8 mouse cellular contexts compared by ENCODE assay signal in the genomic region with DNA sequence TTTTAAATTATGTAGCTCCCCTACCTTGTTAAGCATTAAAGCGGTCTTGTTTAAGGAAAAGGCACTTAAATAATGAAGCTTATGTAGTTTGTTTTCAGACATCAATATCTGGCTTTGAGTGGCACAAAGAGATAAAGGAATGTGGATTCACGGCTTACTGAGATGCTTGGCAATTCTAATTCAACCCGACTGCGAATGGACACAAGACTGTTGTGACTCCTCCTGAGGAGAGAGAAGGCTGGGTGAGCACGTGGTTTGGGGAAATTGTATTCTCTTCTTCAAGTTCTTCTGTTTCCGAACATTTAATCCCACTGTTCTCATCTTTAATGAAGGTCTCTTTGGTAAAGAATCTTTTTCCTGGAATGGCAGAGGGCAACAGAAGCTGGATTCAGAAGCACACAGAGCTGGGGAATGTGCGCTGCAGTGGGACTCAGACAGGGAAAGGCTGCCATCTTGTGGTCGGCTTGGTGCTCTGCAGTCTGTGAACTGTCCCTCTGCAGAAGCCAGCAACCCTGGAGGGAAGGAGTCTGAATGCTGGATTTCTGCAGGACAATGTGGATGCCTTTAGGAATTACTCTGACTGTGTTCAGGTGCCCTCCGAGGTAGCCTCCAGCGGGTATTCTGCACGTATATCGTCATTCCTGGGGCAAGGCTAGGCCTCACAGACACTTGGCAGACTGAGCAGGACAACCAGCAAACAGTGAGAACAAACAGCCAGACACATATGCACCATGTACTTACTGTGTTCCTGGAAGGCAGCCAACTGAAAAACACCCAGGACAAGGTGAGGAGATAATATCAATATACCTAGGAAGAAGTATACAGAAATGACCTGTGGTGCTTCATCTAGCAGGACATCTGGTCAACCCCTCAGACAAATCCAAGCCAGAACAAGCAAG. TPM values are rescaled to one million over a fixed set of nuclear protein-coding genes. Genes with fewer than 3 reads are reported as not detected.
DNase-seq lines count a peak whose midpoint lies in the region; ATAC-seq and TF ChIP-seq lines count a peak whose summit lies in the region.

No protein-coding gene starts in this region.

- peak; percentile 95 for TF ChIP-seq CTCF in cortical plate, adult 2 months (IDR thresholded peaks at IDR 0.05; ENCODE audit: extremely low read depth, insufficient read depth, low read length)
- TF ChIP-seq CTCF in kidney, adult 2 months (conservative IDR thresholded peaks at IDR 0.05; ENCODE audit: insufficient read depth, insufficient read length, low read depth, low read length): peak; percentile 95

- peak; percentile 85 for DNase-seq in 3T3-L1 (ENCODE audit: low read depth, low spot score)
- DNase-seq in adrenal gland, adult (ENCODE audit: inconsistent age in 2 of 2, low spot score in 1 of 2): peak; percentile 38 to 83
- DNase-seq in gastrocnemius, postnatal 14 days: peak; percentile 53
- DNase-seq in kidney, adult 2 months: peak; percentile 61
- DNase-seq in limb, embryonic 10.5 days (ENCODE audit: low spot score): peak; percentile 83
- peak; percentile 83 for DNase-seq in testis, postnatal 10 days (ENCODE audit: low spot score)

- peak; percentile 95 for ATAC-seq in midbrain, embryonic 16.5 days

- no peaks in the 10 kb centered on the region for H3K27me3 ChIP-seq in kidney, adult 2 months (replicated peaks; ENCODE audit: control insufficient read depth, insufficient read depth, low read length)
- H3K27me3 ChIP-seq in limb, embryonic 10.5 days (ENCODE audit: low read depth, poor library complexity, severe bottlenecking): peaks cover 29% of the 10 kb centered on the region
- H3K27me3 ChIP-seq in midbrain, embryonic 16.5 days (ENCODE audit: control insufficient read depth, insufficient read depth, low read depth, low read length): peaks cover 19% of the 10 kb centered on the region

- H3K4me3 ChIP-seq in cortical plate, adult 2 months (ENCODE audit: insufficient read depth, low read length): no peak overlapping the region
- H3K4me3 ChIP-seq in kidney, adult 2 months (ENCODE audit: insufficient read depth, low read depth, low read length): no peak overlapping the region
- H3K4me3 ChIP-seq in limb, embryonic 10.5 days: no peak overlapping the region
- H3K4me3 ChIP-seq in midbrain, embryonic 16.5 days (ENCODE audit: low read depth, low read length): no peak overlapping the region

- intact Hi-C loops in gastrocnemius, postnatal 14 days (cut with DNase I; ENCODE audit: low total_unique reads): no loop called here

- no peak for TF ChIP-seq POLR2A in cortical plate, adult 2 months (IDR thresholded peaks at IDR 0.05; ENCODE audit: extremely low read depth, insufficient read depth, low read length)
- TF ChIP-seq POLR2A in kidney, adult 2 months (IDR thresholded peaks at IDR 0.05; ENCODE audit: low read depth, low read length): no peak

- no peak overlapping the region for H3K27ac ChIP-seq in cortical plate, adult 2 months (ENCODE audit: insufficient read depth, low read length)
- no peak overlapping the region for H3K27ac ChIP-seq in kidney, adult 2 months (ENCODE audit: insufficient read depth, low read depth, low read length)
- no peak overlapping the region for H3K27ac ChIP-seq in limb, embryonic 10.5 days
- H3K27ac ChIP-seq in midbrain, embryonic 16.5 days (ENCODE audit: low read length): no peak overlapping the region

- H3K4me1 ChIP-seq in cortical plate, adult 2 months (ENCODE audit: control insufficient read depth, insufficient read depth, low read length): no peaks in the 10 kb centered on the region
- H3K4me1 ChIP-seq in kidney, adult 2 months (ENCODE audit: control insufficient read depth, insufficient read depth, low read length): no peaks in the 10 kb centered on the region
- no peaks in the 10 kb centered on the region for H3K4me1 ChIP-seq in limb, embryonic 10.5 days
- 0 out of 2 replicates have a peak, but pooled peaks cover 2% of the 10 kb centered on the region for H3K4me1 ChIP-seq in midbrain, embryonic 16.5 days (ENCODE audit: control insufficient read depth, insufficient read depth, low read length)

- H3K36me3 ChIP-seq in kidney, adult 2 months (ENCODE audit: control insufficient read depth, insufficient read depth, low read length): no peaks in the 10 kb centered on the region
- no peaks in the 10 kb centered on the region for H3K36me3 ChIP-seq in limb, embryonic 10.5 days
- no peaks in the 10 kb centered on the region for H3K36me3 ChIP-seq in midbrain, embryonic 16.5 days (ENCODE audit: control insufficient read depth, insufficient read depth, low read length)

- no peaks in the 10 kb centered on the region for H3K9me3 ChIP-seq in limb, embryonic 10.5 days (replicated peaks)
- no peaks in the 10 kb centered on the region for H3K9me3 ChIP-seq in midbrain, embryonic 16.5 days (replicated peaks; ENCODE audit: control insufficient read depth, low read length, poor library complexity, severe bottlenecking)

- 0 out of 2 replicates have a peak overlapping the region, but pooled peaks have one; percentile 21 for H3K9ac ChIP-seq in midbrain, embryonic 16.5 days (ENCODE audit: low read depth, low read length)

- 22% methylated on average over 12 of the region's 12 CpGs for WGBS in kidney, adult 2 months
- 26% methylated on average over 12 of the region's 12 CpGs for WGBS in limb, embryonic 10.5 days
- 9% methylated on average over 12 of the region's 12 CpGs for WGBS in midbrain, embryonic 16.5 days

- H3K4me2 ChIP-seq in midbrain, embryonic 16.5 days (ENCODE audit: low read length): peak overlapping the region; percentile 35

RNA-seq across cellular contexts. Expression of a gene that starts 54.0 kb away (rescaled TPM):
- 0.06 TPM in 1 of 2 replicates, not detected in the other for polyA plus RNA-seq in cortical plate, adult 2 months (2012; rRNA removed)
- under 1 TPM in 1 of 2 experiments, not detected in 1; 0.10 TPM for total RNA-seq in gastrocnemius, postnatal 14 days (2021)
- polyA plus RNA-seq in kidney, adult 2 months (2012; rRNA removed): 0.06 and 0.10 TPM in 2 replicates
- polyA plus RNA-seq in limb, embryonic 10.5 days (2016; fragmentation: Nextera tagmentation; extraction: Ambion mirVana): 2.5 and 10.8 TPM in 2 replicates
- polyA plus RNA-seq in midbrain, embryonic 16.5 days (2015; fragmentation: Nextera tagmentation; extraction: Ambion mirVana): not detected in 2 replicates
